Mouse (Mus musculus) limb, embryonic 14.5 days (tissue): ENCODE results near the gene Slx4. TPM values are rescaled to one million over a fixed set of nuclear protein-coding genes. Genes with fewer than 3 reads are reported as not detected.

Experiments
- ATAC-seq: fragments of 200-750 bp; cut with Nextera tagmentation; 2 replicates; pipeline ENCODE4 v1.8.0; 2017; ENCODE audit warnings: low read depth, moderate number of reproducible peaks, moderate TSS enrichment; ENCODE audit not compliant: low FRiP score
- DNase-seq: peaks from one replicate; pipeline ENCODE4 v3.0.0-alpha.2; 2015; ENCODE audit warnings: low spot score
- H3K27ac ChIP-seq: fragments of 300-500 bp; sonication (generic); replicated peaks from 2 replicates; pipeline ENCODE4 v1.5.1; 2014; ENCODE audit warnings: low read depth, mild to moderate bottlenecking, low read length, moderate library complexity, mixed read lengths
- H3K27me3 ChIP-seq: fragments of 300-500 bp; sonication (generic); 2 replicates; pipeline ENCODE4 v1.6.1; 2014; ENCODE audit warnings: low read length, mixed read lengths; ENCODE audit not compliant: control insufficient read depth, insufficient read depth
- H3K36me3 ChIP-seq: fragments of 300-500 bp; sonication (generic); 2 replicates; pipeline ENCODE4 v1.6.1; 2014; ENCODE audit warnings: mild to moderate bottlenecking, low read length, moderate library complexity, mixed read lengths; ENCODE audit not compliant: control insufficient read depth, insufficient read depth
- H3K4me1 ChIP-seq: fragments of 300-500 bp; sonication (generic); 2 replicates; pipeline ENCODE4 v1.6.1; 2014; ENCODE audit warnings: antibody characterized with exemption, low read length, mixed read lengths; ENCODE audit not compliant: control insufficient read depth, insufficient read depth
- H3K4me2 ChIP-seq: fragments of 300-500 bp; sonication (generic); replicated peaks from 2 replicates; pipeline ENCODE4 v1.6.1; 2014; ENCODE audit warnings: low read depth, mild to moderate bottlenecking, low read length, moderate library complexity; ENCODE audit not compliant: severe bottlenecking
- H3K4me3 ChIP-seq: fragments of 300-500 bp; sonication (generic); replicated peaks from 2 replicates; pipeline ENCODE4 v1.5.1; 2014; ENCODE audit warnings: low read length
- H3K9ac ChIP-seq: fragments of 300-500 bp; sonication (generic); 2 replicates; pipeline ENCODE4 v1.6.1; 2014; ENCODE audit warnings: mild to moderate bottlenecking, low read depth, low read length, moderate library complexity; ENCODE audit not compliant: severe bottlenecking
- H3K9me3 ChIP-seq: fragments of 300-500 bp; sonication (generic); 2 replicates; pipeline ENCODE4 v1.6.1; 2016; ENCODE audit warnings: low read length; ENCODE audit not compliant: control insufficient read depth
- POLR2A ChIP-seq: fragments of 200-500 bp; IDR thresholded peaks from 2 replicates; pipeline ENCODE4 v1.8.0; 2012; ENCODE audit warnings: inconsistent platforms, mild to moderate bottlenecking, moderate library complexity, borderline replicate concordance; ENCODE audit not compliant: insufficient read depth, insufficient read length; ENCODE audit errors: extremely low read depth
- WGBS: fragments of 180-500 bp; shearing (Covaris S2); extraction: QIAGEN DNeasy Blood & Tissue Kit; methylation state at CpG from one replicate; pipeline ENCODE4 v1.1.7; 2014; 5-methylcytosine and 5-hydroxymethylcytosine counted together
- polyA plus RNA-seq, 2 experiments: library from polyadenylated mRNA; depleted of rRNA in 1 of 2; stranded (reverse) in 1 of 2; unstranded in 1 of 2; fragments of >200 nt; fragmentation: Nextera tagmentation in 1 of 2; extraction: Ambion mirVana in 1 of 2; gene quantifications; 2 replicates each; pipeline versions ENCODE4 v1.2.1 to v1.2.3; 2012 to 2014

The Slx4 gene
- polyA plus RNA-seq, 2 experiments = 24.4 to 46.0 TPM

DNA sequence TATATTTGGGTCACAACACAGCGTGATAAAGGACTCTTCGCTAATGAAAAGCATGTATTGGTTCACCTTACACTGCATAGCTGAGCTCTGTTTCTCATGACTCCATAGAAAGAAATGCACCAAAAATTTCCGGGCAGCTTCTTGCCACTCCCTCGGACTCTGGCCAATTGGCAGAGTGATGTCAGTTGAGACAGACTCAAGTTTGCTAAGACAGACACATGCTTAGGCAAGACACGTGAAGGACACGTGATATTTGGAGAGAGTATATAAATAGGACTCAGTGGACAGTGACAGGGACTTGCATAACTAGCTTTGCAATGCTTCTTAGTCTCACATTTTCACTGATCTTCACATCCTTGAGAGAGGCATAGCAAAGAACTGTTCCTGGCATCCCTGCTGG, 47.2 kb downstream of the Slx4 start:
- Histone ChIP-seq H3K4me2 (no peak overlapping the region), H3K9me3 (no peaks in the 10 kb centered on the region), H3K27me3 (no peaks in the 10 kb centered on the region), H3K36me3 (no peaks in the 10 kb centered on the region), H3K27ac (no peak overlapping the region), H3K9ac (no peak overlapping the region), H3K4me3 (no peak overlapping the region), H3K4me1 (no peaks in the 10 kb centered on the region)
- 82% methylated on average over 6 of the region's 6 CpGs for WGBS
- DNase-seq (no peak), ATAC-seq (no peak)
- TF ChIP-seq POLR2A = no peak

DNA sequence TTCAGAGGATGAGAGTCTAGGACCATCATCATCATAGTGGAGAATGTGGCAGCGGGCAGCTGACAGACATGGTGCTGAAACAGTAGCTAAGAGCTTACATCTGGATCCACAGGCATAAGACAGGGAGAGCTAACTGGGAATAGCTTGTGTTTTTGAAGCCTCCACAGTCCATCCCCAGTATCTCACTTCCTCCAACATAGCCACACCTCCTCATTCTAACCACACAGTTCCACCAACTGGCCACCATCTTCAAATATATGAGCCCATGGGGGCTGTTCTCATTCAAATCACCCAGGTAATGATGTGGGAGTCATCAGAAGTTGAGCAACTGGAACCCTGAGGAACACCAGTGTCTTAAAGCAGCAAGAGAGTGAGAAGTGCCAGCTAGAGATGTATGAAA, 52.4 kb downstream of the Slx4 start:
- no peak overlapping the region for H3K4me3 ChIP-seq
- 81% methylated on average over 1 of the region's 1 CpGs for WGBS
- TF ChIP-seq POLR2A = no peak
- H3K27me3 ChIP-seq = no peaks in the 10 kb centered on the region
- no peak for DNase-seq
- no peaks in the 10 kb centered on the region for H3K4me1 ChIP-seq
- no peak for ATAC-seq
- no peak overlapping the region for H3K27ac ChIP-seq
- H3K36me3 ChIP-seq = no peaks in the 10 kb centered on the region
- H3K9ac ChIP-seq = no peak overlapping the region
- H3K4me2 ChIP-seq = no peak overlapping the region
- H3K9me3 ChIP-seq = no peaks in the 10 kb centered on the region

DNA sequence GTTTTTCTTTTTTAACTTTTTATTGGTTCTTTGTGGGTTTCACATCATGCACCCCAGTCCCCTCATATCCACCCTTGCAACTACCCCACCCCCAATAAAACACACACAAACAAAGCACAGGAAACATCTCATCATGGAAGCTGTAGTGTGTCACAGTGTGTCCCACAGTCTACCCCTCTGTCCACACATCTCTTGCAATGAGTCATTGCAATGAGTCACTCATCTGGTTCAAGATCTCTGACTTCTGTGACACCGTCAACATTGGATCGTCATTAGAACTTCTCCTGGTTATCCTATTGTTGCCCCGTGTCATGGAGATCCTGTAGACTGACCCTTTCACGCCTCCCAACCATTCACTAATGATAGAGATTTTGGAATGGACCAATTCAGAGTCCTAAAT, 68.9 kb downstream of the Slx4 start:
- ATAC-seq = no peak
- no peak overlapping the region for H3K27ac ChIP-seq
- no peak overlapping the region for H3K4me2 ChIP-seq
- H3K27me3 ChIP-seq = no peaks in the 10 kb centered on the region
- no peak overlapping the region for H3K9ac ChIP-seq
- DNase-seq = no peak
- WGBS = 86% methylated on average over 4 of the region's 4 CpGs
- TF ChIP-seq POLR2A = no peak
- H3K9me3 ChIP-seq = no peaks in the 10 kb centered on the region
- H3K4me1 ChIP-seq = no peaks in the 10 kb centered on the region
- H3K36me3 ChIP-seq = peaks cover 65% of the 10 kb centered on the region
- no peak overlapping the region for H3K4me3 ChIP-seq

DNA sequence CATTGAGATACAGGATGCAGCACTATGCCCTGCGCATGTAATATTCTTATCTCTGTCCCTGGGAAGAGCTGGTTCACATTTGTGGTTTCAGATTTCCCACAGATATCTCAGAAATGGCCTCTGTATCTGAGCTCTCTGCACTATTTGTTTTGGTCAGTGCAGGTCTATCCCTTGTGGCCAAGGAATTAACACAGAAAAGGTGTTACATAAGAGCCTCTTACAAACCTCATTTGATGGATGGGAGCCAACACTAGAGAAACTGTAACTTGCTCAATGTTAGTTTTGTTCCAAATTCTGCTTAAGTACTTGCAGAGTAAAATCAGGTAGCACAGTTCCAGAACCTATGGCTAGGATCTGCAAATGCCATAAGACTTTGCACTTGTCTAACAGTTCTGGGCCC, 69.5 kb downstream of the Slx4 start:
- H3K4me3 ChIP-seq = no peak overlapping the region
- no peak overlapping the region for H3K27ac ChIP-seq
- no peak overlapping the region for H3K4me2 ChIP-seq
- H3K9ac ChIP-seq = no peak overlapping the region
- WGBS = 91% methylated on average over 1 of the region's 1 CpGs
- H3K36me3 ChIP-seq = peaks cover 68% of the 10 kb centered on the region
- H3K27me3 ChIP-seq = no peaks in the 10 kb centered on the region
- ATAC-seq (no peak), DNase-seq (no peak)
- no peak for TF ChIP-seq POLR2A
- H3K4me1 ChIP-seq = no peaks in the 10 kb centered on the region
- no peaks in the 10 kb centered on the region for H3K9me3 ChIP-seq

DNA sequence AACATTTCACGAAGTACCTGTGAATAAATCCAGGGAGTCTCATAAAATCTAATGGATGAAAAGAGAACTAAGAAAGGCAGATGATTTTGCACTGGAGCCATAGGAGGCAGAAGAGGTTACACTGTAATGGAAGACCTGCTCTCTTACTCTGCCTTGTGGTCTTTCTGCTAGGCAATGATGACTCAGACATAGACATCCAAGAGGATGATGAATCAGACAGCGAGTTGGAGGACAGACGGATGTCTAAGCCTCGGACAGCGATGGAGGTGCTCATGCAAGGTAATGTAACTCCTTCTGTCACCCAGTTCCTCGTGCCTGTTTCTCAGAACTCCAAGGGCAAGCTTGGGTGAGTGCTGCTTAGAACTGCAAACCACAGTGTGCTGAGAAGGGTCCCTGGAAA, 70.0 kb downstream of the Slx4 start:
- H3K9ac ChIP-seq = no peak overlapping the region
- no peaks in the 10 kb centered on the region for H3K9me3 ChIP-seq
- WGBS = 89% methylated on average over 6 of the region's 6 CpGs
- DNase-seq (no peak), ATAC-seq (no peak)
- H3K27me3 ChIP-seq = no peaks in the 10 kb centered on the region
- no peak overlapping the region for H3K4me2 ChIP-seq
- H3K36me3 ChIP-seq = peaks cover 66% of the 10 kb centered on the region
- no peak overlapping the region for H3K4me3 ChIP-seq
- TF ChIP-seq POLR2A = no peak
- no peaks in the 10 kb centered on the region for H3K4me1 ChIP-seq
- H3K27ac ChIP-seq = no peak overlapping the region

DNA sequence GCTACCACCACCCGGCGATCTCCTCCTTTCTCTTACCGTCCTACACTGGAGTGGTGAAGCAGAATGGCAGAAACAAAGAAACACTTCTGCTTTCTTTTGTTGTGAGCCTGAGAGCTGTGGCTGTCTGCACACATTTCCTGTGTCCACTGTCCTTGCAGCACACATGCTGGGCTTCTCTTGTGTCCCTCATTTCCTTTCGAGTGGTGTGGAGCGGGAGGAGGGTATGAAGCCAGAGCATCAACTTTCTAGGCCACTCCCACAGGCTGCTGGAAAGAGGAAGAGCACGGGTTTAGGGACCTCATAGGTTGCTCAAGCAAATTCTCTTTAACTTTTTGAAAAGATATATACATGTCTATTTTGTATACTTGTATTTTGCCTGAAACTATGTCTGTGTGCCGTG, 74.4 kb downstream of the Slx4 start:
- Histone ChIP-seq H3K4me3 (no peak overlapping the region), H3K4me1 (no peaks in the 10 kb centered on the region; the same call in 1 of the 2 replicates), H3K9ac (no peak overlapping the region), H3K4me2 (no peak overlapping the region), H3K27ac (no peak overlapping the region), H3K36me3 (peaks cover 57% of the 10 kb centered on the region), H3K27me3 (no peaks in the 10 kb centered on the region), H3K9me3 (no peaks in the 10 kb centered on the region)
- TF ChIP-seq POLR2A = no peak
- no peak for DNase-seq
- no peak for ATAC-seq
- WGBS = 85% methylated on average over 7 of the region's 7 CpGs

Other genes starting within 250 kb of the Slx4 start
- gene Olfr15, start 172.9 kb downstream of the Slx4 start, polyA plus RNA-seq (2012; rRNA removed) = not detected in 2 replicates
- gene Olfr15, start 172.9 kb downstream of the Slx4 start, polyA plus RNA-seq (2014; fragmentation: Nextera tagmentation; extraction: Ambion mirVana) = not detected in 2 replicates
- 2.7 and 3.0 TPM in 2 replicates for gene Zfp174, start 156.5 kb downstream of the Slx4 start, polyA plus RNA-seq (2012; rRNA removed)
- 1.7 and 1.8 TPM in 2 replicates for gene Zfp174, start 156.5 kb downstream of the Slx4 start, polyA plus RNA-seq (2014; fragmentation: Nextera tagmentation; extraction: Ambion mirVana)
- gene Naa60, start 131.4 kb downstream of the Slx4 start, polyA plus RNA-seq (2012; rRNA removed) = 59.5 and 72.1 TPM in 2 replicates
- 62.2 and 63.0 TPM in 2 replicates for gene Naa60, start 131.4 kb downstream of the Slx4 start, polyA plus RNA-seq (2014; fragmentation: Nextera tagmentation; extraction: Ambion mirVana)
- gene Zfp597, start 119.2 kb downstream of the Slx4 start, polyA plus RNA-seq (2012; rRNA removed) = 5.1 and 7.0 TPM in 2 replicates
- gene Zfp597, start 119.2 kb downstream of the Slx4 start, polyA plus RNA-seq (2014; fragmentation: Nextera tagmentation; extraction: Ambion mirVana) = 5.7 and 7.9 TPM in 2 replicates
- 0.37 and 0.78 TPM in 2 replicates for gene Gm20695, start 119.1 kb downstream of the Slx4 start, polyA plus RNA-seq (2012; rRNA removed)
- 2.2 and 3.7 TPM in 2 replicates for gene Gm20695, start 119.1 kb downstream of the Slx4 start, polyA plus RNA-seq (2014; fragmentation: Nextera tagmentation; extraction: Ambion mirVana)
- 3.2 and 6.8 TPM in 2 replicates for gene 1700037C18Rik, start 95.1 kb downstream of the Slx4 start, polyA plus RNA-seq (2012; rRNA removed)
- 4.9 and 5.8 TPM in 2 replicates for gene 1700037C18Rik, start 95.1 kb downstream of the Slx4 start, polyA plus RNA-seq (2014; fragmentation: Nextera tagmentation; extraction: Ambion mirVana)
- 17.3 and 28.1 TPM in 2 replicates for gene Cluap1, start 95.0 kb downstream of the Slx4 start, polyA plus RNA-seq (2012; rRNA removed)
- gene Cluap1, start 95.0 kb downstream of the Slx4 start, polyA plus RNA-seq (2014; fragmentation: Nextera tagmentation; extraction: Ambion mirVana) = 29.9 and 33.2 TPM in 2 replicates
- 2.7 and 3.6 TPM in 2 replicates for gene Nlrc3, start 27.1 kb downstream of the Slx4 start, polyA plus RNA-seq (2012; rRNA removed)
- gene Nlrc3, start 27.1 kb downstream of the Slx4 start, polyA plus RNA-seq (2014; fragmentation: Nextera tagmentation; extraction: Ambion mirVana) = 1.1 and 1.2 TPM in 2 replicates
- 0.01 and 0.10 TPM in 2 replicates for gene Dnase1, start 33.2 kb upstream of the Slx4 start, polyA plus RNA-seq (2012; rRNA removed)
- gene Dnase1, start 33.2 kb upstream of the Slx4 start, polyA plus RNA-seq (2014; fragmentation: Nextera tagmentation; extraction: Ambion mirVana) = 5.3 and 6.2 TPM in 2 replicates
- 87.6 and 95.6 TPM in 2 replicates for gene Trap1, start 74.1 kb upstream of the Slx4 start, polyA plus RNA-seq (2012; rRNA removed)
- gene Trap1, start 74.1 kb upstream of the Slx4 start, polyA plus RNA-seq (2014; fragmentation: Nextera tagmentation; extraction: Ambion mirVana) = 82.8 and 86.6 TPM in 2 replicates
- gene Crebbp, start 210.2 kb upstream of the Slx4 start, polyA plus RNA-seq (2012; rRNA removed) = 31.3 and 36.7 TPM in 2 replicates
- 55.7 and 60.5 TPM in 2 replicates for gene Crebbp, start 210.2 kb upstream of the Slx4 start, polyA plus RNA-seq (2014; fragmentation: Nextera tagmentation; extraction: Ambion mirVana)